Comparison of ENCODE assay signal across 8 mouse cellular contexts in genomic region chr15:99614753-99615152, GRCm38 (mm10). TPM values are rescaled to one million over a fixed set of nuclear protein-coding genes. Genes with fewer than 3 reads are reported as not detected.
A peak's percentile ranks its signal among the peaks of the same experiment; 100 is the strongest.
DNase-seq lines count a peak whose midpoint lies in the region; ATAC-seq and TF ChIP-seq lines count a peak whose summit lies in the region.
"Had no signal": no experiment of that assay in that cellular context is flagged by ENCODE, and none has a peak within 500 bp of the region (broad histone marks: within the 10 kb centered on the region; RNA-seq: fewer than 3 reads in every experiment).

No protein-coding gene starts in this region.

- no peak overlapping the region for H3K9ac ChIP-seq in lung, embryonic 14.5 days
- no peak overlapping the region for H3K9ac ChIP-seq in midbrain, embryonic 16.5 days (ENCODE audit: low read depth, low read length)

- ATAC-seq in lung, embryonic 14.5 days (ENCODE audit: insufficient read depth): peak; percentile 75
- no peak for ATAC-seq in midbrain, embryonic 16.5 days

- peaks cover 11% of the 10 kb centered on the region for H3K4me1 ChIP-seq in lung, embryonic 14.5 days (ENCODE audit: insufficient read depth)
- H3K4me1 ChIP-seq in embryonic fibroblast, embryonic 13.5 days (ENCODE audit: control insufficient read depth, insufficient read depth, low read length): peaks cover 7% of the 10 kb centered on the region
- H3K4me1 ChIP-seq in midbrain, embryonic 16.5 days (ENCODE audit: control insufficient read depth, insufficient read depth, low read length): peaks cover 21% of the 10 kb centered on the region

- no peak overlapping the region for H3K4me3 ChIP-seq in lung, embryonic 14.5 days (ENCODE audit: low read depth, low read length)
- no peak overlapping the region for H3K4me3 ChIP-seq in embryonic fibroblast, embryonic 13.5 days (ENCODE audit: insufficient read depth, low read length)
- H3K4me3 ChIP-seq in midbrain, embryonic 16.5 days (ENCODE audit: low read depth, low read length): no peak overlapping the region

- H3K27me3 ChIP-seq in lung, embryonic 14.5 days (ENCODE audit: insufficient read depth, low read length): 0 out of 2 replicates have a peak, but pooled peaks cover 6% of the 10 kb centered on the region
- H3K27me3 ChIP-seq in midbrain, embryonic 16.5 days (ENCODE audit: control insufficient read depth, insufficient read depth, low read depth, low read length): no peaks in the 10 kb centered on the region

- H3K9me3 ChIP-seq in lung, embryonic 14.5 days (ENCODE audit: low read depth, low read length): no peaks in the 10 kb centered on the region
- H3K9me3 ChIP-seq in midbrain, embryonic 16.5 days (replicated peaks; ENCODE audit: control insufficient read depth, low read length, poor library complexity, severe bottlenecking): no peaks in the 10 kb centered on the region

- WGBS in lung, embryonic 14.5 days: 4% methylated on average over 12 of the region's 12 CpGs
- 3% methylated on average over 12 of the region's 12 CpGs for WGBS in midbrain, embryonic 16.5 days

- TF ChIP-seq CTCF in lung, embryonic 14.5 days (IDR thresholded peaks at IDR 0.05; ENCODE audit: low read depth): no peak
- no peak for TF ChIP-seq CTCF in embryonic fibroblast, embryonic 13.5 days (IDR thresholded peaks at IDR 0.05; ENCODE audit: borderline replicate concordance, insufficient read depth, low read length)

- intact Hi-C loops in heart, postnatal 36 days (cut with DNase I): no loop called here

- peak overlapping the region; percentile 10; the same call in 1 of the 2 replicates for H3K4me2 ChIP-seq in lung, embryonic 14.5 days
- H3K4me2 ChIP-seq in midbrain, embryonic 16.5 days (ENCODE audit: low read length): peak overlapping the region; percentile 30

- H3K36me3 ChIP-seq in lung, embryonic 14.5 days (ENCODE audit: insufficient read depth): peaks cover 5% of the 10 kb centered on the region
- no peaks in the 10 kb centered on the region for H3K36me3 ChIP-seq in midbrain, embryonic 16.5 days (ENCODE audit: control insufficient read depth, insufficient read depth, low read length)

- peak; percentile 84 for DNase-seq in lung, embryonic 14.5 days
- no peak for DNase-seq in lung, postnatal 25 days (ENCODE audit: low spot score)
- peak; percentile 22 to 30 for DNase-seq in heart, postnatal 36 days
- no peak for DNase-seq in testis, postnatal 10 days (ENCODE audit: low spot score)
- DNase-seq in frontal cortex, postnatal 36 days (ENCODE audit: low spot score in 2 of 2): no peak

- no peak for TF ChIP-seq POLR2A in embryonic fibroblast, embryonic 13.5 days (IDR thresholded peaks at IDR 0.05; ENCODE audit: low read depth, low read length)

- H3K27ac ChIP-seq in lung, embryonic 14.5 days (ENCODE audit: low read depth): peak overlapping the region; percentile 63
- peak overlapping the region; percentile 48 for H3K27ac ChIP-seq in embryonic fibroblast, embryonic 13.5 days (ENCODE audit: insufficient read depth, low read length)
- H3K27ac ChIP-seq in midbrain, embryonic 16.5 days (ENCODE audit: low read length): peak overlapping the region; percentile 4; the same call in 1 of the 2 replicates

RNA-seq across cellular contexts. Expression of gene Aqp6, which starts 13.6 kb away (rescaled TPM):
- not detected in 2 replicates for polyA plus RNA-seq in lung, embryonic 14.5 days (2014; fragmentation: Nextera tagmentation; extraction: Ambion mirVana)
- polyA plus RNA-seq in embryonic fibroblast, embryonic 13.5 days (2011; ENCODE audit: insufficient read length, low read depth, missing spikeins): not detected in 2 replicates
- not detected for total RNA-seq in heart, postnatal 36 days (2021)
- polyA plus RNA-seq in midbrain, embryonic 16.5 days (2015; fragmentation: Nextera tagmentation; extraction: Ambion mirVana): 0.15 and 0.28 TPM in 2 replicates
- total RNA-seq: liver, adult 2 months had no signal
- polyA plus RNA-seq: liver, adult 2 months had no signal

RNA-seq across cellular contexts. Expression of gene Aqp5, which starts 24.2 kb away (rescaled TPM):
- polyA plus RNA-seq in lung, embryonic 14.5 days (2014; fragmentation: Nextera tagmentation; extraction: Ambion mirVana): 0.93 and 1.0 TPM in 2 replicates
- polyA plus RNA-seq in embryonic fibroblast, embryonic 13.5 days (2011; ENCODE audit: insufficient read length, low read depth, missing spikeins): 4.2 and 7.0 TPM in 2 replicates
- not detected for total RNA-seq in heart, postnatal 36 days (2021)
- 0.97 and 1.1 TPM in 2 replicates for polyA plus RNA-seq in midbrain, embryonic 16.5 days (2015; fragmentation: Nextera tagmentation; extraction: Ambion mirVana)
- polyA plus RNA-seq: liver, adult 2 months had no signal

RNA-seq across cellular contexts. Expression of gene Aqp2, which starts 35.9 kb away (rescaled TPM):
- polyA plus RNA-seq in lung, embryonic 14.5 days (2014; fragmentation: Nextera tagmentation; extraction: Ambion mirVana): not detected in 2 replicates
- polyA plus RNA-seq in embryonic fibroblast, embryonic 13.5 days (2011; ENCODE audit: insufficient read length, low read depth, missing spikeins): not detected in 2 replicates
- not detected for total RNA-seq in heart, postnatal 36 days (2021)
- polyA plus RNA-seq in midbrain, embryonic 16.5 days (2015; fragmentation: Nextera tagmentation; extraction: Ambion mirVana): not detected in 2 replicates
- total RNA-seq: liver, adult 2 months had no signal
- polyA plus RNA-seq: liver, adult 2 months had no signal

RNA-seq across cellular contexts. Expression of gene Racgap1, which starts 36.7 kb away (rescaled TPM):
- polyA plus RNA-seq in lung, embryonic 14.5 days (2014; fragmentation: Nextera tagmentation; extraction: Ambion mirVana): 153 and 157 TPM in 2 replicates
- polyA plus RNA-seq in embryonic fibroblast, embryonic 13.5 days (2011; ENCODE audit: insufficient read length, low read depth, missing spikeins): 47.1 and 72.4 TPM in 2 replicates
- 1 to 10 TPM; 2.1 to 2.2 TPM for total RNA-seq in heart, postnatal 36 days (2021)
- 39.0 and 48.9 TPM in 2 replicates for polyA plus RNA-seq in midbrain, embryonic 16.5 days (2015; fragmentation: Nextera tagmentation; extraction: Ambion mirVana)

RNA-seq across cellular contexts. Expression of gene Asic1, which starts 55.4 kb away (rescaled TPM):
- 0.54 and 0.83 TPM in 2 replicates for polyA plus RNA-seq in lung, embryonic 14.5 days (2014; fragmentation: Nextera tagmentation; extraction: Ambion mirVana)
- 0.65 and 1.0 TPM in 2 replicates for polyA plus RNA-seq in embryonic fibroblast, embryonic 13.5 days (2011; ENCODE audit: insufficient read length, low read depth, missing spikeins)
- under 1 TPM; 0.22 to 0.35 TPM for total RNA-seq in heart, postnatal 36 days (2021)
- 47.9 and 53.9 TPM in 2 replicates for polyA plus RNA-seq in midbrain, embryonic 16.5 days (2015; fragmentation: Nextera tagmentation; extraction: Ambion mirVana)
- total RNA-seq: liver, adult 2 months had no signal

Comparison
In these comparisons a context has a peak if more than half of its experiments do, and no peak if none do; other contexts are left out.
1. DNase-seq: peak in lung, embryonic 14.5 days (single experiment) and heart, postnatal 36 days (2 of 2); none in lung, postnatal 25 days (single experiment), testis, postnatal 10 days (single experiment) and frontal cortex, postnatal 36 days (0 of 2).
2. H3K27ac ChIP-seq: peak in every context shown above with its lines; median percentile 63 in lung, embryonic 14.5 days; 48 in embryonic fibroblast, embryonic 13.5 days; 4 in midbrain, embryonic 16.5 days.